Mouse (Mus musculus) lung, adult 2 months (tissue): ENCODE data around the gene BC005561.
"Not testable (repeated sequence)": the region's sequence is repeated elsewhere in the genome, so short reads cannot be mapped to it uniquely, and the experiment has no call there.

Experiments used
- CTCF ChIP-seq: fragments of 200-500 bp; IDR thresholded peaks from 2 replicates; pipeline ENCODE4 v1.5.1; 2011; ENCODE audit warnings: mild to moderate bottlenecking, low read length, control low read depth; ENCODE audit not compliant: insufficient read depth
- POLR2A ChIP-seq: fragments of 200-500 bp; IDR thresholded peaks from 2 replicates; pipeline ENCODE4 v1.6.1; 2011; ENCODE audit warnings: low read depth, mild to moderate bottlenecking, control low read depth, low read length, borderline replicate concordance; ENCODE audit errors: extremely low read depth

- TF ChIP-seq CTCF, POLR2A: not testable (repeated sequence)
Measured at GRCm38 (mm10) chr5:104571282-104571921, 63.2 kb downstream of the BC005561 start.
